Mouse (Mus musculus) embryonic stem cell, embryonic (primary cell): Measurements from ENCODE around the gene Rai1.

Experiments used
- CTCF ChIA-PET, 4 experiments: fragments of 300-600 bp in 2 of 4; fragments of 350-600 bp in 2 of 4; sonication (Branson Sonifier 250); formaldehyde crosslinking; loops; one replicate each; lab custom pipeline; 2022; ENCODE audit warnings: inconsistent platforms in 2 of 4; lab: Charles Lee
- POLR2A ChIA-PET, 4 experiments: fragments of 300-600 bp in 2 of 4; fragments of 350-600 bp in 2 of 4; sonication (Branson Sonifier 250); formaldehyde crosslinking; loops; one replicate each; lab custom pipeline; 2022; ENCODE audit warnings: antibody characterized with exemption in 4 of 4, inconsistent platforms in 1 of 4; lab: Charles Lee

Gene Rai1

GRCm38 (mm10) chr11:60202710-60203638 lies 98.2 kb downstream of the Rai1 start:
- ChIA-PET POLR2A (interaction anchor here in 2 of 4 experiments (1.3 to 17.2 kb wide), 5 partner anchors 8 to 23 kb away, joined by 3 to 343 read pairs (median 44); partner anchors contain the start of gene Srebf1 (in 2 of the 2)), CTCF (interaction anchor here in 2 of 4 experiments (0.6 to 0.9 kb wide), 2 partner anchors 109 to 214 kb away, joined by 3 read pairs; no protein-coding TSS in a partner anchor)

- POLR2A ChIA-PET = interaction anchor here in 3 of 4 experiments (0.5 to 17.2 kb wide), 19 partner anchors 8 to 582 kb away, joined by 3 to 343 read pairs (median 4); partner anchors contain the start of gene Srebf1 (in 2 of the 3)
Measured at GRCm38 (mm10) chr11:60205026-60205425, 100.2 kb downstream of the Rai1 start.

GRCm38 (mm10) chr11:60206207-60206606 lies 101.4 kb downstream of the Rai1 start:
- ChIA-PET CTCF (interaction anchor here in 1 of 4 experiments (1.3 kb wide), 1 partner anchor 26 kb away, joined by 3 read pairs; no protein-coding TSS in a partner anchor), POLR2A (interaction anchor here in 3 of 4 experiments (0.5 to 17.2 kb wide), 10 partner anchors 15 to 692 kb away, joined by 3 to 343 read pairs (median 4); partner anchors contain the start of gene Srebf1 (in 2 of the 3))

More at GRCm38 (mm10) chr11:60205026-60205425, 100.2 kb downstream of the Rai1 start:
- CTCF ChIA-PET = interaction anchor here in 3 of 4 experiments (0.7 to 1.3 kb wide), 3 partner anchors 19 to 102 kb away, joined by 3 to 4 read pairs (median 3); no protein-coding TSS in a partner anchor

- CTCF ChIA-PET = interaction anchor here in 3 of 4 experiments (1.2 to 4.8 kb wide), 4 partner anchors 8 to 85 kb away, joined by 3 to 36 read pairs (median 6); no protein-coding TSS in a partner anchor
- POLR2A ChIA-PET = interaction anchor here in 2 of 4 experiments (1.1 to 17.2 kb wide), 15 partner anchors 7 to 363 kb away, joined by 3 to 343 read pairs (median 5); partner anchors contain the start of genes Srebf1 (in 2 of the 2) and Gid4 (in 1 of the 2)
Measured at GRCm38 (mm10) chr11:60208201-60208600, 103.4 kb downstream of the Rai1 start.

- CTCF ChIA-PET = interaction anchor here (0.9 to 4.8 kb wide), 5 partner anchors 9 to 84 kb away, joined by 3 to 36 read pairs (median 4); no protein-coding TSS in a partner anchor
- POLR2A ChIA-PET = interaction anchor here in 2 of 4 experiments (0.6 to 17.2 kb wide), 18 partner anchors 8 to 363 kb away, joined by 3 to 343 read pairs (median 4); partner anchors contain the start of genes Srebf1 (in 2 of the 2) and Gid4 (in 1 of the 2)
Measured at GRCm38 (mm10) chr11:60208712-60209111, 103.9 kb downstream of the Rai1 start.

- ChIA-PET POLR2A (interaction anchor here (0.6 to 17.2 kb wide), 41 partner anchors 8 to 409 kb away, joined by 3 to 343 read pairs (median 5); partner anchors contain the start of genes Gid4 (in 2 of the 4), Srebf1 (in 2 of the 4), Drc3 (in 1 of the 4) and Rai1 (in 1 of the 4)), CTCF (interaction anchor here in 3 of 4 experiments (0.9 to 4.8 kb wide), 10 partner anchors 9 to 98 kb away, joined by 3 to 36 read pairs (median 6); no protein-coding TSS in a partner anchor)
Measured at GRCm38 (mm10) chr11:60209217-60209932, 104.6 kb downstream of the Rai1 start.

- CTCF ChIA-PET = interaction anchor here (0.9 to 4.8 kb wide), 11 partner anchors 10 to 494 kb away, joined by 3 to 36 read pairs (median 5); no protein-coding TSS in a partner anchor
- POLR2A ChIA-PET = interaction anchor here (0.6 to 17.2 kb wide), 50 partner anchors 9 to 530 kb away, joined by 3 to 343 read pairs (median 5); partner anchors contain the start of genes Srebf1 (in 3 of the 4), Gid4 (in 2 of the 4), Alkbh5 (in 1 of the 4) and Drc3 (in 1 of the 4)
Measured at GRCm38 (mm10) chr11:60209933-60210249, 105.1 kb downstream of the Rai1 start.

- POLR2A ChIA-PET = interaction anchor here (0.6 to 17.2 kb wide), 55 partner anchors 9 to 530 kb away, joined by 3 to 343 read pairs (median 4); partner anchors contain the start of genes Srebf1 (in 3 of the 4), Drc3 (in 2 of the 4), Gid4 (in 2 of the 4) and Tom1l2 (in 2 of the 4)
- CTCF ChIA-PET = interaction anchor here (0.9 to 4.8 kb wide), 11 partner anchors 10 to 493 kb away, joined by 3 to 36 read pairs (median 5); no protein-coding TSS in a partner anchor
Measured at GRCm38 (mm10) chr11:60210305-60210724, 105.5 kb downstream of the Rai1 start.

- CTCF ChIA-PET = interaction anchor here (0.6 to 4.8 kb wide), 8 partner anchors 9 to 96 kb away, joined by 3 to 36 read pairs (median 6); no protein-coding TSS in a partner anchor
Measured at GRCm38 (mm10) chr11:60211152-60211551, 106.3 kb downstream of the Rai1 start.

GRCm38 (mm10) chr11:60211761-60212160 lies 106.9 kb downstream of the Rai1 start:
- CTCF ChIA-PET = interaction anchor here in 2 of 4 experiments (1.0 to 4.8 kb wide), 3 partner anchors 12 to 40 kb away, joined by 3 to 36 read pairs (median 3); no protein-coding TSS in a partner anchor

More at GRCm38 (mm10) chr11:60211152-60211551, 106.3 kb downstream of the Rai1 start:
- POLR2A ChIA-PET = interaction anchor here (0.7 to 17.2 kb wide), 46 partner anchors 9 to 529 kb away, joined by 3 to 343 read pairs (median 5); partner anchors contain the start of genes Srebf1 (in 3 of the 4), Drc3 (in 2 of the 4), Gid4 (in 2 of the 4) and Tom1l2 (in 2 of the 4)

GRCm38 (mm10) chr11:60213266-60213665 lies 108.5 kb downstream of the Rai1 start:
- ChIA-PET CTCF (interaction anchor here in 1 of 4 experiments (1.2 kb wide), 1 partner anchor 14 kb away, joined by 5 read pairs; no protein-coding TSS in a partner anchor), POLR2A (interaction anchor here in 2 of 4 experiments (0.6 to 17.2 kb wide), 14 partner anchors 8 to 204 kb away, joined by 3 to 343 read pairs (median 8); partner anchors contain the start of genes Gid4 (in 2 of the 2), Srebf1 (in 2 of the 2), Drc3 (in 1 of the 2) and Tom1l2 (in 1 of the 2))

More at GRCm38 (mm10) chr11:60211761-60212160, 106.9 kb downstream of the Rai1 start:
- POLR2A ChIA-PET = interaction anchor here (0.6 to 17.2 kb wide), 36 partner anchors 9 to 572 kb away, joined by 3 to 343 read pairs (median 4); partner anchors contain the start of genes Srebf1 (in 3 of the 4), Gid4 (in 2 of the 4), Drc3 (in 1 of the 4) and Rai1 (in 1 of the 4)

GRCm38 (mm10) chr11:60216671-60217070 lies 111.9 kb downstream of the Rai1 start:
- ChIA-PET POLR2A (interaction anchor here in 2 of 4 experiments (0.6 to 22.1 kb wide), 9 partner anchors 8 to 346 kb away, joined by 3 to 343 read pairs (median 4); no protein-coding TSS in a partner anchor), CTCF (interaction anchor here in 2 of 4 experiments (1.6 to 2.1 kb wide), 2 partner anchors 17 kb away, joined by 3 to 9 read pairs; no protein-coding TSS in a partner anchor)

- ChIA-PET POLR2A (interaction anchor here (0.5 to 22.1 kb wide), 16 partner anchors 9 to 1771 kb away, joined by 3 to 343 read pairs (median 3); no protein-coding TSS in a partner anchor), CTCF (interaction anchor here in 3 of 4 experiments (0.5 to 2.1 kb wide), 6 partner anchors 18 to 914 kb away, joined by 3 to 9 read pairs (median 3); no protein-coding TSS in a partner anchor)
Measured at GRCm38 (mm10) chr11:60217467-60217866, 112.7 kb downstream of the Rai1 start.

GRCm38 (mm10) chr11:60219609-60220008 lies 114.8 kb downstream of the Rai1 start:
- POLR2A ChIA-PET = interaction anchor here (0.5 to 22.1 kb wide), 34 partner anchors 8 to 814 kb away, joined by 3 to 343 read pairs (median 4); partner anchors contain the start of genes Drc3 (in 1 of the 4), Drg2 (in 1 of the 4), Map2k3 (in 1 of the 4) and Nt5m (in 1 of the 4)
- CTCF ChIA-PET = interaction anchor here in 3 of 4 experiments (0.6 to 1.8 kb wide), 7 partner anchors 9 to 256 kb away, joined by 3 to 9 read pairs (median 3); no protein-coding TSS in a partner anchor

- ChIA-PET POLR2A (interaction anchor here (0.6 to 22.1 kb wide), 41 partner anchors 8 to 813 kb away, joined by 3 to 343 read pairs (median 4); partner anchors contain the start of genes Atpaf2 (in 1 of the 4), Drc3 (in 1 of the 4), Gid4 (in 1 of the 4) and Map2k3 (in 1 of the 4)), CTCF (interaction anchor here in 3 of 4 experiments (0.7 to 1.8 kb wide), 6 partner anchors 10 to 204 kb away, joined by 3 to 9 read pairs (median 4); no protein-coding TSS in a partner anchor)
Measured at GRCm38 (mm10) chr11:60220291-60220804, 115.5 kb downstream of the Rai1 start.
